Mouse (Mus musculus) right cerebral cortex, adult 2 months (tissue): ENCODE results near the gene Gak.

Experiments used
- DNase-seq, 2 experiments: peaks; one replicate each; pipeline ENCODE4 v3.0.0; 2021 to 2022; ENCODE audit warnings: low spot score in 2 of 2

The Gak gene

DNA sequence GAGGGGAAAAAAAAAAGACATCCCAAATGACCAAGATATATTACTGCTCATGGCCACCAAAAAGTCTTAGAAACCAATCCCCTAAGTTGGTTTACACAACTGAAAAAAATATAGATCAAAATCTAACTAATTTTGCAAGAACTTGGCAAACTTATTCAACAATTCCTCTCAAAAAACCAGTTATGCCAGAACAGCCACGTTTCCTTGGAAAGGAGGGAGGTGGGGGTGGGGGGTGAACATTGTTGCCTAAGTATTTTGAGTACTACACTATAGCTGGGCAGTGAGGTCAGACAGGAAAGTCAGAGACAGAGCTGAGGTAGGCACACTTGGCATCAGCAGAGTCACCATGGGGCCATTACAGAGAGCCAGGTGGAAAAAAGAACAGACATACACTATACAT lies 29.6 kb downstream of the Gak start:
- DNase-seq, result no peak

GRCm38 (mm10) chr5:108581361-108581891 lies 48.1 kb downstream of the Gak start:
- DNase-seq, result peak; percentile 59 to 63

GRCm38 (mm10) chr5:108573054-108573453 lies 56.5 kb downstream of the Gak start:
- DNase-seq, result no peak

DNA sequence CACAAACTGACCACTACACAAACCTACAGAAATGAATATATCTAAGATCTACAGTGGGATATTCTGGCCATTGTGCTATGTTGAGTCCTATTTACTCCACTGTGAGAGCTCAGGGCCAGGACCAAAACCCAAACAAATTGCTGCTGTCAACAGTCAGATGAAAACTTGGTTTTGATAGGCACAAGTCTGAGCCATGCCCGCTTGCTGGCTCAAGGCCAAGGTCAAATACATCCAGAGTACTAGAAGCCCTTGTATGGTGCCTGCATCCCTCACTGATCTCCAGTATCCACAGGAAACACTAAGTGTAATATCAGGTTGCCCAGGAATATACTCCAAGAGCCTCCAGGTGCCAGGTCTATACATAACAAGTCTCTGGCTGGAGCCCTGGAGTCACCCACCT lies 58.6 kb downstream of the Gak start:
- no peak for DNase-seq

- no peak for DNase-seq
Observed at GRCm38 (mm10) chr5:108567104-108567503, 62.5 kb downstream of the Gak start.

- no peak for DNase-seq
Observed at GRCm38 (mm10) chr5:108566523-108566922, 63.0 kb downstream of the Gak start.

DNA sequence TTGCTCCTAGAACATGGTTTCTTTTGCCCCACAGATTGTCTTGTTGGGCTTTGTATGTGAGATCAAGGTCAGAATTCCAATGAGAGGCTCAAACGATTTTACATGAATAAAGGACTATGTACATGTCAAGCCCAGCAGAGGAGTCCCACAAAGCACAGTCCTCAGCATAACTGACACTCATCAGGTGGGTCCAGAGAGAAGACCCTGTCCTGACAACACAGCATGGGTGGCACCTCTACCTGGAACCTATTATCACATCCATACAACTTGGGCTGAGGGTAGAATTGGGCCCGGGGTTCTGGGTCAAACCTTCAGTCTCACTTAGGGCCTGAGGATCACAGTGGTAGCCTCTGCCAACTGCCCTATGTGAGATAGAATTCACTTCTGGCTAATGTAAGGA lies 64.2 kb downstream of the Gak start:
- no peak for DNase-seq

DNA sequence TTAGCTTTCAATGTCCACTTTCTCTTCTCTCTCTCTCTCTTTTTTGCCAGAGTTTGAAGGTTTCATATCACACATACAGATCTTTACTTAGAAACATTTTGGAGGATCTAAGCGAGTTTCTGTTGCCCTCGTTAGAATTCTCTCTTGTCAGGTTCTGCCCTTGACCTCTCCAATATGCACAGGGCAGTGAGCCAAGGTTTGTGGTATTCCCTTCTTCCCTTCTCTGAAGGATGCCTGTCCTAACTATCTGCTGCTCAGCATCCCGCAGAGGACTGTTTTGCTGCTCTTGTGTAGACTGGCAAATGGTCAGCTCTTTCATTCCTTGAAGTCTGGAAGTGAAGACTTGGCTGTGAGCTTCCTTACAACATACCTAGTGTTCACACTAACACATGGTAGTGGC lies 65.2 kb downstream of the Gak start:
- DNase-seq, result no peak

DNA sequence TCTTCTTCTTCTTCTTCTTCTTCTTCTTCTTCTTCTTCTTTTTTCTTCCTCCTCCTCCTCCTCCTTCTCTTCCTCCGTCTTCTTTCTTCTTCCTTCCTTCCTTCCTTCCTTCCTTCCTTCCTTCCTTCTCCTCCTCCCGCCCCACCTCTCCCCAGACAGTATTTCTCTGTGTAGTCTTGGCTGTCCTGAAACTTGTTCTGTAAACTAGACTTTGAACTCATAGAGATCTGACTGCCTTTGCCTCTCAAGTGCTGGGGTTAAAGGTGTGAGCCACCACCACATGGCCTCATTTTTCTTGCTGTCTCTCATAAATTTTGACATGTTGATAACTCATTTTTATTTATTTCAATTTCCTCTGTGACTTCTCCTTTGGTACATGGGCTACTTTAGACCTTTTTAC lies 67.1 kb downstream of the Gak start:
- no peak for DNase-seq

- DNase-seq, result no peak
Observed at GRCm38 (mm10) chr5:108556986-108557385, 72.6 kb downstream of the Gak start.

DNA sequence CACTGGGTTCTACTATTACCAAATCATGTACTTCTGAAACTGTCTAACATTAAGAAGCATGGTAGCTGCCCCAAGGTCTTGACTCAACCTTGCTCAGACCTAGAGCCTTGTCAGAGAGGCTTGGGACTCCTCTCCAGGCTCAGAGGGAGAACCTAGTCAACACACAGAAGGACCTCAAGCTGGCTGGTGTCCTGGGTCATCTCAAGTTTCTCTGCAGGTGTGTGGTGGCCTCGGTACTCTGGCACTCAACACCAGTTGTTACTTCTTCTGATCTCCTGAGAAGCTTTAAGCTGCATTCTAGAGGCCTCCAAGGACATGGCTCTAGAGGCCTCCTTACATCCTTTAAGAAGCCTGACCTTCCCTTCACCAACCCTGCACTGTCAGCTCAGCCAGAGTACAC lies 75.5 kb downstream of the Gak start:
- no peak for DNase-seq

DNA sequence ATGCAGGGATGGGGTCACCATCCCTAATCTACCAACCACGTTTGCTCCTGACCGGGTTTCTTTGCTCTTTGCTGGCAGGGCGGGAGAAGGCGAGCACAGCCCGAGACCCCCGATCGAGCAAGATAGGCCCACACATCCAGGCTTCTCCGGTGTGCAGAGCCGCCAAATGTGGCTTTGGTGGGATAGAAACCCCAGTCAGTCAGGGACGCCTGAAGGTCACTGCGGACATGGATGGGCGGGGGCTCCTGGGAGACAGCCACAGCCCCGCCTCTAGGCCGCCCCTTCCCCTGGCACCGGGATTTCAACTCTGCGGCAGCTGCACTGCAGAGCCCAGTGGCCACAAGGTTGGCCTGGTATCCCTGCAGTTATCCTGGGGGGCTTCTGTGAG lies 79.4 kb downstream of the Gak start:
- peak in 1 of 2 experiments; percentile 25 for DNase-seq

- DNase-seq, result peak; percentile 66 to 78
Observed at GRCm38 (mm10) chr5:108549489-108550206, 79.9 kb downstream of the Gak start, which contains the start of gene Cplx1. Cplx1 (minus strand) TSS chr5:108550024.

DNA sequence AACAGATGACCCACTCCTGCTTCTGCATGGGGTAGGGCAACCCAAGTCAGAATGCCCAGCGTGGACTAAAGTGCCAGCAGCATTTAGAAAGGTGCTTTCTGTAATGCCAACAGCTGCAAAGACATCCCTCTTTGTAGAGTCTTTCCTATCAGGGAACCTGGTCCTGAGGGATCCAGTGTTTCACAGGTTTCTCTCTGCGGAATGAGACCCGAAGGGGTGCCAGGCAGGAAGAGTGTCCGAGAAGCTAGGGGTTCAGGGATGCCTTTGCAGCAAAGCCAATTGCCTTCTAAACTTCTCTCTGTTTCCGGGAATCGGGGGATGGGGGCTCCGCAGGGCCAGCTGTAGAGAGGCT lies 80.4 kb downstream of the Gak start:
- DNase-seq, result peak in 1 of 2 experiments; percentile 43

DNA sequence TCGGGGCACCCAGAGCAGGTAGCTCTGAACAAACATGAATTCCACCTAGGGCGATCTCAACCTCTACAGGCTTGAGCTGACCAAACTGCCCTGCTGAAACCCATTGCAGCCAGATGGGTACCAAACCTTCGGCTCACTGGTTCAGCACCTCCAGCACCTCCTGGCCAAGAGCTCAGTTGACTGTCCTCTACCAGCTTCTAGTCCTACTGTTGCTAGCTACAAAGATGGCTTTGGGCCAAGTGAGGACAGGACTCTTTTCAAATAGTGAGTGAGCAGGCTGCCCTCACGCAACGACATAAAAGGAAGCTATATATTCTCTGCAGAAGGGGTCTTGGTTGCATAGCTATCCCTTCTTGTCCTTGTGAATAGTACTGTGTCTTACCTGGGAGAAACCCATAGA lies 81.9 kb downstream of the Gak start:
- no peak for DNase-seq

GRCm38 (mm10) chr5:108543516-108544291 lies 85.9 kb downstream of the Gak start:
- DNase-seq, result no peak

DNA sequence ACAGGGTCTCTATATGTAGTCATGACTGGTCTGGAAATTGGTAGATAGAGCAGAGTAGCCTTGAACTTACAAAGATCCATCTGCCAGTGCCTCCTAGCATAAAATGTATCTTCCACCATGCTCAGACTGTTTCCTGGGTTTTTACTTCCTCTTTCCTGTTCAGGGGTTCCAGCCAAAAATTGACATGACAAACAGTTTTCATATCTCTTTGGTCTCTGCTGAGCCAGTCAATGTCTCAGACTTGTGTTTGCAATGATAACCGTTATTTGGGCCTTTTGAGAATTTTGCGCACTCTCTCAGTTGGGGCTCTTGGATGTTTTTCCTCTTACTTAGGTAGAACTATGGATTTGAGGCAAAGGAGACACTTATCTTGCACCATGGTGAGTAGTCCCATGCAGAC lies 95.4 kb downstream of the Gak start:
- no peak for DNase-seq

- DNase-seq, result peak in 1 of 2 experiments; percentile 28
Observed at GRCm38 (mm10) chr5:108522597-108522996, 107.0 kb downstream of the Gak start.

GRCm38 (mm10) chr5:108521896-108522295 lies 107.7 kb downstream of the Gak start:
- DNase-seq, result peak in 1 of 2 experiments; percentile 36

GRCm38 (mm10) chr5:108521016-108521415 lies 108.5 kb downstream of the Gak start:
- DNase-seq, result no peak

GRCm38 (mm10) chr5:108520153-108520552 lies 109.4 kb downstream of the Gak start:
- no peak for DNase-seq
